Mouse (Mus musculus) heart, adult 9 months (tissue): ENCODE results near the gene Sec63.

ENCODE experiments used
- DNase-seq, 2 experiments: peaks; one replicate each; pipeline ENCODE4 v3.0.0; 2022; ENCODE audit warnings: low spot score in 2 of 2

The Sec63 gene

GRCm38 (mm10) chr10:42830007-42830406 is 68.7 kb downstream of the Sec63 start:
- no peak for DNase-seq

GRCm38 (mm10) chr10:42830409-42830808 is 69.1 kb downstream of the Sec63 start:
- no peak for DNase-seq

- DNase-seq, result no peak
Observed at GRCm38 (mm10) chr10:42832677-42833076, 71.4 kb downstream of the Sec63 start.

GRCm38 (mm10) chr10:42833871-42834727 is 72.8 kb downstream of the Sec63 start:
- no peak for DNase-seq

GRCm38 (mm10) chr10:42838106-42838505 is 76.8 kb downstream of the Sec63 start:
- DNase-seq, result no peak

- no peak for DNase-seq
Observed at GRCm38 (mm10) chr10:42838736-42839135, 77.4 kb downstream of the Sec63 start.

GRCm38 (mm10) chr10:42840036-42840435 is 78.7 kb downstream of the Sec63 start:
- no peak for DNase-seq

- no peak for DNase-seq
Observed at GRCm38 (mm10) chr10:42841531-42842195, 80.4 kb downstream of the Sec63 start.

GRCm38 (mm10) chr10:42842358-42842757 is 81.1 kb downstream of the Sec63 start:
- DNase-seq, result peak; percentile 62 to 75

GRCm38 (mm10) chr10:42843416-42843815 is 82.1 kb downstream of the Sec63 start:
- peak; percentile 54 to 69 for DNase-seq

- no peak for DNase-seq
Observed at GRCm38 (mm10) chr10:42845480-42845879, 84.2 kb downstream of the Sec63 start.

GRCm38 (mm10) chr10:42848179-42849080 is 87.1 kb downstream of the Sec63 start:
- DNase-seq, result no peak

- DNase-seq, result no peak
Observed at GRCm38 (mm10) chr10:42849081-42849400, 87.7 kb downstream of the Sec63 start.

GRCm38 (mm10) chr10:42854838-42855237 is 93.5 kb downstream of the Sec63 start:
- no peak for DNase-seq

- peak; percentile 37 to 55 for DNase-seq
Observed at GRCm38 (mm10) chr10:42855250-42855649, 94.0 kb downstream of the Sec63 start.

- DNase-seq, result no peak
Observed at GRCm38 (mm10) chr10:42856574-42856973, 95.3 kb downstream of the Sec63 start.

- DNase-seq, result no peak
Observed at GRCm38 (mm10) chr10:42857021-42857420, 95.7 kb downstream of the Sec63 start.

GRCm38 (mm10) chr10:42859781-42860158 is 98.5 kb downstream of the Sec63 start:
- no peak for DNase-seq

- DNase-seq, result peak; percentile 63 to 68
Observed at GRCm38 (mm10) chr10:42860159-42860911, 99.0 kb downstream of the Sec63 start, which contains the start of gene Scml4. TSS of gene Scml4 (plus strand) at chr10:42860370.

- DNase-seq, result no peak
Observed at GRCm38 (mm10) chr10:42861446-42861845, 100.2 kb downstream of the Sec63 start.

- DNase-seq, result peak; percentile 63 to 66
Observed at GRCm38 (mm10) chr10:42862102-42862740, 100.9 kb downstream of the Sec63 start.
